Mouse (Mus musculus): Measurements from ENCODE around the gene Cyp2j12. TPM values are rescaled to one million over a fixed set of nuclear protein-coding genes. Genes with fewer than 3 reads are reported as not detected.
"Not testable (repeated sequence)": the region's sequence is repeated elsewhere in the genome, so short reads cannot be mapped to it uniquely, and the experiment has no call there.

Cyp2j12 gene
- polyA plus RNA-seq, 1 experiment from 2014 or later: not detected

GRCm38 (mm10) chr4:96139226-96139625 lies 1.7 kb downstream of the Cyp2j12 start:
- no peaks in the 10 kb centered on the region for H3K36me3 ChIP-seq (ENCODE audit: control insufficient read depth, insufficient read depth)
- no peaks in the 10 kb centered on the region for H3K9me3 ChIP-seq (ENCODE audit: control insufficient read depth)
- no peak overlapping the region for H3K4me3 ChIP-seq (ENCODE audit: low read depth, low read length)
- H3K9ac ChIP-seq (ENCODE audit: low read depth, low read length): no peak overlapping the region
- no peak overlapping the region for H3K4me2 ChIP-seq (replicated peaks; ENCODE audit: low read depth)
- no peaks in the 10 kb centered on the region for H3K4me1 ChIP-seq (replicated peaks; ENCODE audit: control insufficient read depth, insufficient read depth, low read length)
- WGBS: 82% methylated on average over 1 of the region's 1 CpGs
- no peak for TF ChIP-seq CTCF (IDR thresholded peaks at IDR 0.05; ENCODE audit: low read depth)
- ATAC-seq: no peak
- H3K27ac ChIP-seq (ENCODE audit: low read depth, low read length): no peak overlapping the region
- H3K27me3 ChIP-seq (replicated peaks; ENCODE audit: control insufficient read depth, insufficient read depth, low read length): no peaks in the 10 kb centered on the region

- no peak for ATAC-seq
- no peak overlapping the region for H3K9ac ChIP-seq (ENCODE audit: low read depth, low read length)
- H3K9me3 ChIP-seq (ENCODE audit: control insufficient read depth): no peaks in the 10 kb centered on the region
- no peak overlapping the region for H3K4me3 ChIP-seq (ENCODE audit: low read depth, low read length)
- TF ChIP-seq CTCF (IDR thresholded peaks at IDR 0.05; ENCODE audit: low read depth): no peak
- H3K36me3 ChIP-seq (ENCODE audit: control insufficient read depth, insufficient read depth): no peaks in the 10 kb centered on the region
- H3K27ac ChIP-seq (ENCODE audit: low read depth, low read length): no peak overlapping the region
- no peaks in the 10 kb centered on the region for H3K27me3 ChIP-seq (replicated peaks; ENCODE audit: control insufficient read depth, insufficient read depth, low read length)
- no peaks in the 10 kb centered on the region for H3K4me1 ChIP-seq (replicated peaks; ENCODE audit: control insufficient read depth, insufficient read depth, low read length)
- H3K4me2 ChIP-seq (replicated peaks; ENCODE audit: low read depth): no peak overlapping the region
- 82% methylated on average over 3 of the region's 3 CpGs for WGBS
Observed at GRCm38 (mm10) chr4:96134246-96134645, 6.7 kb downstream of the Cyp2j12 start.

- Histone ChIP-seq H3K4me2 (replicated peaks; ENCODE audit: low read depth) (no peak overlapping the region), H3K27me3 (replicated peaks; ENCODE audit: control insufficient read depth, insufficient read depth, low read length) (no peaks in the 10 kb centered on the region), H3K9ac (ENCODE audit: low read depth, low read length) (no peak overlapping the region), H3K4me3 (ENCODE audit: low read depth, low read length) (no peak overlapping the region), H3K4me1 (replicated peaks; ENCODE audit: control insufficient read depth, insufficient read depth, low read length) (no peaks in the 10 kb centered on the region), H3K36me3 (ENCODE audit: control insufficient read depth, insufficient read depth) (no peaks in the 10 kb centered on the region), H3K27ac (ENCODE audit: low read depth, low read length) (no peak overlapping the region), H3K9me3 (ENCODE audit: control insufficient read depth) (no peaks in the 10 kb centered on the region)
- no peak for TF ChIP-seq CTCF (IDR thresholded peaks at IDR 0.05; ENCODE audit: low read depth)
- WGBS: 62% methylated on average over 2 of the region's 2 CpGs
- no peak for ATAC-seq
Observed at GRCm38 (mm10) chr4:96096841-96097240, 44.1 kb downstream of the Cyp2j12 start.

- Histone ChIP-seq H3K4me3 (ENCODE audit: low read depth, low read length) (no peak overlapping the region), H3K9ac (ENCODE audit: low read depth, low read length) (no peak overlapping the region), H3K27ac (ENCODE audit: low read depth, low read length) (no peak overlapping the region), H3K9me3 (ENCODE audit: control insufficient read depth) (no peaks in the 10 kb centered on the region), H3K36me3 (ENCODE audit: control insufficient read depth, insufficient read depth) (no peaks in the 10 kb centered on the region), H3K4me1 (replicated peaks; ENCODE audit: control insufficient read depth, insufficient read depth, low read length) (no peaks in the 10 kb centered on the region), H3K27me3 (replicated peaks; ENCODE audit: control insufficient read depth, insufficient read depth, low read length) (no peaks in the 10 kb centered on the region), H3K4me2 (replicated peaks; ENCODE audit: low read depth) (no peak overlapping the region)
- peak; percentile 63 for TF ChIP-seq CTCF (IDR thresholded peaks at IDR 0.05; ENCODE audit: low read depth)
- no peak for ATAC-seq
Observed at GRCm38 (mm10) chr4:96091869-96092268, 49.1 kb downstream of the Cyp2j12 start.

GRCm38 (mm10) chr4:96089356-96090048 lies 51.5 kb downstream of the Cyp2j12 start:
- ATAC-seq; H3K4me1 ChIP-seq (replicated peaks; ENCODE audit: control insufficient read depth, insufficient read depth, low read length); H3K9ac ChIP-seq (ENCODE audit: low read depth, low read length); H3K36me3 ChIP-seq (ENCODE audit: control insufficient read depth, insufficient read depth); H3K4me2 ChIP-seq (replicated peaks; ENCODE audit: low read depth); H3K4me3 ChIP-seq (ENCODE audit: low read depth, low read length); H3K9me3 ChIP-seq (ENCODE audit: control insufficient read depth); H3K27me3 ChIP-seq (replicated peaks; ENCODE audit: control insufficient read depth, insufficient read depth, low read length); H3K27ac ChIP-seq (ENCODE audit: low read depth, low read length): not testable (repeated sequence)
- WGBS: 63% methylated on average over 6 of the region's 6 CpGs

GRCm38 (mm10) chr4:96078308-96078707 lies 62.6 kb downstream of the Cyp2j12 start:
- no peaks in the 10 kb centered on the region for H3K36me3 ChIP-seq (ENCODE audit: control insufficient read depth, insufficient read depth)
- no peak overlapping the region for H3K27ac ChIP-seq (ENCODE audit: low read depth, low read length)
- no peak overlapping the region for H3K9ac ChIP-seq (ENCODE audit: low read depth, low read length)
- H3K9me3 ChIP-seq (ENCODE audit: control insufficient read depth): no peaks in the 10 kb centered on the region
- no peak for TF ChIP-seq CTCF (IDR thresholded peaks at IDR 0.05; ENCODE audit: low read depth)
- no peak for ATAC-seq
- H3K4me3 ChIP-seq (ENCODE audit: low read depth, low read length): no peak overlapping the region
- H3K27me3 ChIP-seq (replicated peaks; ENCODE audit: control insufficient read depth, insufficient read depth, low read length): no peaks in the 10 kb centered on the region
- no peaks in the 10 kb centered on the region for H3K4me1 ChIP-seq (replicated peaks; ENCODE audit: control insufficient read depth, insufficient read depth, low read length)
- H3K4me2 ChIP-seq (replicated peaks; ENCODE audit: low read depth): no peak overlapping the region
